Mouse (Mus musculus): Measurements from ENCODE around the gene Gm20388.

- TF ChIP-seq CTCF (IDR thresholded peaks at IDR 0.05; ENCODE audit: control insufficient read depth, insufficient read depth, low read length) (no peak), POLR2A (IDR thresholded peaks at IDR 0.05; ENCODE audit: borderline replicate concordance, control insufficient read depth, low read depth, low read length) (no peak)
Observed at GRCm38 (mm10) chr8:122979865-122980509, 3069.3 kb downstream of the Gm20388 start.

Data from bone marrow, adult 2 months (tissue).